Mouse (Mus musculus) c-Kit-positive CD71-negative TER-119-negative erythroid progenitor cells, embryonic 14.5 days (primary cell): ENCODE measurements around the gene Tgfbr3.

Source experiments
- DNase-seq: peaks from one replicate; pipeline ENCODE4 v3.0.0-alpha.2; 2013; ENCODE audit warnings: low read depth

Gene Tgfbr3

GRCm38 (mm10) chr5:107173483-107173882, 115.9 kb downstream of the Tgfbr3 start:
- no peak for DNase-seq

- no peak for DNase-seq
Observed at GRCm38 (mm10) chr5:107171861-107172260, 117.6 kb downstream of the Tgfbr3 start.

- DNase-seq: no peak
Observed at GRCm38 (mm10) chr5:107169796-107170195, 119.6 kb downstream of the Tgfbr3 start.

GRCm38 (mm10) chr5:107167872-107168300, 121.5 kb downstream of the Tgfbr3 start:
- no peak for DNase-seq

GRCm38 (mm10) chr5:107167373-107167772, 122.1 kb downstream of the Tgfbr3 start:
- no peak for DNase-seq

- no peak for DNase-seq
Observed at GRCm38 (mm10) chr5:107166659-107167370, 122.6 kb downstream of the Tgfbr3 start.

GRCm38 (mm10) chr5:107165734-107166133, 123.7 kb downstream of the Tgfbr3 start:
- DNase-seq: no peak

GRCm38 (mm10) chr5:107165271-107165670, 124.2 kb downstream of the Tgfbr3 start:
- DNase-seq: no peak

- no peak for DNase-seq
Observed at GRCm38 (mm10) chr5:107164856-107165255, 124.6 kb downstream of the Tgfbr3 start.

- no peak for DNase-seq
Observed at GRCm38 (mm10) chr5:107164146-107164545, 125.3 kb downstream of the Tgfbr3 start.

- DNase-seq: no peak
Observed at GRCm38 (mm10) chr5:107163336-107163735, 126.1 kb downstream of the Tgfbr3 start.

- no peak for DNase-seq
Observed at GRCm38 (mm10) chr5:107162812-107163211, 126.6 kb downstream of the Tgfbr3 start.

- DNase-seq: no peak
Observed at GRCm38 (mm10) chr5:107162319-107162718, 127.1 kb downstream of the Tgfbr3 start.

- no peak for DNase-seq
Observed at GRCm38 (mm10) chr5:107159914-107160890, 129.2 kb downstream of the Tgfbr3 start.

GRCm38 (mm10) chr5:107158531-107159178, 130.8 kb downstream of the Tgfbr3 start:
- no peak for DNase-seq

GRCm38 (mm10) chr5:107157384-107157783, 132.0 kb downstream of the Tgfbr3 start:
- DNase-seq: no peak

GRCm38 (mm10) chr5:107156096-107156495, 133.3 kb downstream of the Tgfbr3 start:
- no peak for DNase-seq

- DNase-seq: no peak
Observed at GRCm38 (mm10) chr5:107152989-107153388, 136.4 kb downstream of the Tgfbr3 start.

GRCm38 (mm10) chr5:107151320-107151719, 138.1 kb downstream of the Tgfbr3 start:
- no peak for DNase-seq

GRCm38 (mm10) chr5:107150555-107151312, 138.7 kb downstream of the Tgfbr3 start:
- no peak for DNase-seq

- no peak for DNase-seq
Observed at GRCm38 (mm10) chr5:107147951-107148766, 141.3 kb downstream of the Tgfbr3 start.
